Mouse (Mus musculus) macrophage (primary cell): ENCODE measurements around the gene Smad3. TPM values are rescaled to one million over a fixed set of nuclear protein-coding genes. Genes with fewer than 3 reads are reported as not detected.

ENCODE experiments used
- H3K27ac ChIP-seq: fragments of 350-480 bp; formaldehyde crosslinking; 2 replicates; pipeline ENCODE4 v1.9.0; 2021
- H3K36me3 ChIP-seq: fragments of 350-480 bp; formaldehyde crosslinking; 2 replicates; pipeline ENCODE4 v1.9.0; 2021; ENCODE audit errors: inconsistent target
- H3K4me3 ChIP-seq: fragments of 350-480 bp; formaldehyde crosslinking; 2 replicates; pipeline ENCODE4 v1.9.0; 2021; ENCODE audit errors: inconsistent target
- H3K79me2 ChIP-seq: fragments of 350-480 bp; formaldehyde crosslinking; 2 replicates; pipeline ENCODE4 v1.9.0; 2021; ENCODE audit errors: inconsistent target
- WGBS: methylation state at CpG from one replicate; pipeline ENCODE4 v1.1.7; 2026; ENCODE audit warnings: inconsistent platforms; ENCODE audit not compliant: missing documents; 5-methylcytosine and 5-hydroxymethylcytosine counted together
- polyA plus RNA-seq: library from polyadenylated mRNA; stranded (reverse); fragments of 250-400 nt; gene quantifications from 3 replicates; pipeline ENCODE4 v1.2.4, GENCODE M21; 2018; ENCODE audit warnings: inconsistent platforms

Smad3 gene
- polyA plus RNA-seq, 1 experiment from 2014 or later, result 14.5 TPM

GRCm38 (mm10) chr9:63726088-63727010 is 31.4 kb downstream of the Smad3 start:
- H3K4me3 ChIP-seq, result no peak overlapping the region
- WGBS, result 37% methylated on average over 13 of the region's 13 CpGs
- H3K79me2 ChIP-seq, result no peaks in the 10 kb centered on the region; the same call in 1 of the 2 replicates
- no peaks in the 10 kb centered on the region for H3K36me3 ChIP-seq
- H3K27ac ChIP-seq, result peak overlapping the region; percentile 41

GRCm38 (mm10) chr9:63724750-63725149 is 33.0 kb downstream of the Smad3 start:
- Histone ChIP-seq H3K4me3 (no peak overlapping the region), H3K79me2 (no peaks in the 10 kb centered on the region; the same call in 1 of the 2 replicates), H3K27ac (no peak overlapping the region), H3K36me3 (no peaks in the 10 kb centered on the region)
- WGBS, result 98% methylated on average over 5 of the region's 5 CpGs

DNA sequence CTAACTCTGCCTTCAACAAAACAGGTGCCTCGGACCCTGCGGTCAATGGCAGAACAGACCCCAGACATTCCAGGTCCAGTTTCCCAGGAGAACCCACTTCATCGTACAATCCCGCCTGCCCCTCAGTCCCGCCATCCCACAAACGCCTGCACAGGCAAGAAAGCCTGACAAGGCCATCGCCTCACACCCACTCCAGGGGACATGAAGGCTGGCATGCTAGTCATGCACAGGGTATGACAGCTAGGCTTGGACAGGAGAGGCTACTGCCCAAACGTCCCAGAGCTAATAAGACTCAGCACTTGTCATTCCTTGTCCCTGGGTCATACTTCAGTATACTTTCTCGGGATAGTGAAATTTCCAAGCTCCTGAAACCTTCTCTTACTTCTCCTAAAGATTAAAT is 34.9 kb downstream of the Smad3 start:
- no peak overlapping the region for H3K4me3 ChIP-seq
- H3K79me2 ChIP-seq, result no peaks in the 10 kb centered on the region; the same call in 1 of the 2 replicates
- no peak overlapping the region for H3K27ac ChIP-seq
- no peaks in the 10 kb centered on the region for H3K36me3 ChIP-seq
- 96% methylated on average over 9 of the region's 9 CpGs for WGBS

- no peaks in the 10 kb centered on the region; the same call in 1 of the 2 replicates for H3K79me2 ChIP-seq
- H3K36me3 ChIP-seq, result no peaks in the 10 kb centered on the region
- H3K27ac ChIP-seq, result no peak overlapping the region
- WGBS, result 93% methylated on average over 7 of the region's 7 CpGs
- no peak overlapping the region for H3K4me3 ChIP-seq
Measured at GRCm38 (mm10) chr9:63722350-63722749, 35.4 kb downstream of the Smad3 start.

GRCm38 (mm10) chr9:63721573-63722275 is 36.1 kb downstream of the Smad3 start:
- no peak overlapping the region for H3K4me3 ChIP-seq
- no peaks in the 10 kb centered on the region for H3K36me3 ChIP-seq
- no peaks in the 10 kb centered on the region; the same call in 1 of the 2 replicates for H3K79me2 ChIP-seq
- 51% methylated on average over 9 of the region's 9 CpGs for WGBS
- no peak overlapping the region for H3K27ac ChIP-seq

GRCm38 (mm10) chr9:63720715-63721114 is 37.1 kb downstream of the Smad3 start:
- Histone ChIP-seq H3K27ac (no peak overlapping the region), H3K79me2 (no peaks in the 10 kb centered on the region; the same call in 1 of the 2 replicates), H3K4me3 (no peak overlapping the region), H3K36me3 (no peaks in the 10 kb centered on the region)
- 52% methylated on average over 6 of the region's 6 CpGs for WGBS

- Histone ChIP-seq H3K79me2 (no peaks in the 10 kb centered on the region; the same call in 1 of the 2 replicates), H3K36me3 (no peaks in the 10 kb centered on the region), H3K4me3 (no peak overlapping the region), H3K27ac (no peak overlapping the region)
- 72% methylated on average over 16 of the region's 16 CpGs for WGBS
Measured at GRCm38 (mm10) chr9:63719770-63720440, 37.9 kb downstream of the Smad3 start.

DNA sequence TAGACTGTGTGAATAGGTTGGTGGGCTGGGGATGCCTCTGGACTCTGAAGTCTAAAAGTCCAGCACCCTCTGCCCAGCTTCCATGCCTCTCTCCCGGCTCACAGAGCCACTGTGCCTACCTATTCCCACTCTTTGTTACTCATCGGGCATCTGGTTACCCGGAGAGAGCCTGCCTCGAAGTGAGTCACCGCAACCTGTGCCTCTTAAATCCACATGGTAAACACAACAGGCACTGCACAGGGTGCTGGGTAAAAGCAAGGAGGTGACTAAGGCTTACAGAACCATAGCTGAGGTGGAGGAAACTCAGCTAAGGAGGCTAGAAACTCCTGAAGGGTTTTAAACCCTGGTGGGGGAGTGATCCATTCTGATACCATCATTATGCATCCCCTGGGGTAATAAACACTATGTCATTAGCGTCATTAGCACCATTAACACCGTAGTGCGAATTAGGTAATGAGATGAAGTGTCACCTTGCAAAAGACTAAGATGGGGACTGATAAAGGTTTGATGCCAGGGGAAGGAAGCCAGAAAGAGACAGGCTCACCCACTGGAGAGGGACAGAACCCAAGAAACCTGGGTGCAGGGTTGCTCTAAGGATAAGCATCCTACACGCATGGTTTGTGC is 38.9 kb downstream of the Smad3 start:
- Histone ChIP-seq H3K27ac (no peak overlapping the region), H3K36me3 (no peaks in the 10 kb centered on the region), H3K79me2 (no peaks in the 10 kb centered on the region; the same call in 1 of the 2 replicates), H3K4me3 (no peak overlapping the region)
- WGBS, result 95% methylated on average over 9 of the region's 9 CpGs

DNA sequence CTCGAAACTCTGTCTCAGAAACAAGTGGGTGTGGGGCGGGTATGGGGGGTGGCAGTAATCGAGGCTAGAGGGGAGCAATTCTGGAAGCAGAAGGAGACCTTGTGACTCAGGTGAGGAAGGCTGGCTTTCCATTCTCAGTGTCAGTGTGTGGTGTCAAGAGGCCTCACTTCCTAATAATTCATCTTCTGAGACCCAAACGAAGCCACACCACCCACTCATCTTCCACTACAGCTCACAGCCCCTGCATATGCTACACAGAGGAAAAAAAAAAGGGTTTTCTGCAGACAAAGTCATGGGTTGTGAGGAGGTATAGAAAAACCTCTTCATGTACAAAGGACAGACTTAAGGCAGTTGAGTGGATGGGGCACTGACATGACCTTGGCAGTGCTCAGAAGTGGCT is 39.6 kb downstream of the Smad3 start:
- WGBS, result 77% methylated on average over 4 of the region's 4 CpGs
- Histone ChIP-seq H3K79me2 (no peaks in the 10 kb centered on the region; the same call in 1 of the 2 replicates), H3K4me3 (no peak overlapping the region), H3K27ac (no peak overlapping the region), H3K36me3 (no peaks in the 10 kb centered on the region)

DNA sequence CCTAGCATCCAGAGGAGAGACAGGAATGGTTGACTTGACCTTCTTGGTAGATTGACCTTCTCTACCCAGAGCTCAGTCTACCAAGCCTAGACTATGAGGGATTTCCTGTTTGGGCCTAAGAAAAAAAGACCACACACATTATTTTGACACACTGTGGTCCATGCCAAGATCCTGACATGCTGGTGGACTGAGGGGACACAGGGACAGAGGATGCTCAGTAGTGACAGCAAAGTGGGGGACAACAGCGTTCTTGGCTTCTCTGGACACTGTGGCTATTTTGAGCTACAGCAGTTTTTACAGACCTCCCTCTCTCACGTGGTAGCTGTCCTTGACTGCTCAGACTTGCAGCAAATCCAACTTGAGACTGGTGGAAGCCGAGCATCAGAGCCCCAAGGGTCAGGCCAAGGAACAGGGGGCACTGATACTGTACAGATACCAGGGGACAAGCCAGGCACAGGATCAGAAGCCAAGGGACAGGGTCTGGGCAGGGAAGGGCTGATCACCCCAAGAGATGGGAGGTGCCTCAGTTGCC is 40.3 kb downstream of the Smad3 start:
- Histone ChIP-seq H3K36me3 (no peaks in the 10 kb centered on the region), H3K79me2 (no peaks in the 10 kb centered on the region; the same call in 1 of the 2 replicates), H3K4me3 (no peak overlapping the region), H3K27ac (no peak overlapping the region)
- WGBS, result 87% methylated on average over 3 of the region's 3 CpGs

DNA sequence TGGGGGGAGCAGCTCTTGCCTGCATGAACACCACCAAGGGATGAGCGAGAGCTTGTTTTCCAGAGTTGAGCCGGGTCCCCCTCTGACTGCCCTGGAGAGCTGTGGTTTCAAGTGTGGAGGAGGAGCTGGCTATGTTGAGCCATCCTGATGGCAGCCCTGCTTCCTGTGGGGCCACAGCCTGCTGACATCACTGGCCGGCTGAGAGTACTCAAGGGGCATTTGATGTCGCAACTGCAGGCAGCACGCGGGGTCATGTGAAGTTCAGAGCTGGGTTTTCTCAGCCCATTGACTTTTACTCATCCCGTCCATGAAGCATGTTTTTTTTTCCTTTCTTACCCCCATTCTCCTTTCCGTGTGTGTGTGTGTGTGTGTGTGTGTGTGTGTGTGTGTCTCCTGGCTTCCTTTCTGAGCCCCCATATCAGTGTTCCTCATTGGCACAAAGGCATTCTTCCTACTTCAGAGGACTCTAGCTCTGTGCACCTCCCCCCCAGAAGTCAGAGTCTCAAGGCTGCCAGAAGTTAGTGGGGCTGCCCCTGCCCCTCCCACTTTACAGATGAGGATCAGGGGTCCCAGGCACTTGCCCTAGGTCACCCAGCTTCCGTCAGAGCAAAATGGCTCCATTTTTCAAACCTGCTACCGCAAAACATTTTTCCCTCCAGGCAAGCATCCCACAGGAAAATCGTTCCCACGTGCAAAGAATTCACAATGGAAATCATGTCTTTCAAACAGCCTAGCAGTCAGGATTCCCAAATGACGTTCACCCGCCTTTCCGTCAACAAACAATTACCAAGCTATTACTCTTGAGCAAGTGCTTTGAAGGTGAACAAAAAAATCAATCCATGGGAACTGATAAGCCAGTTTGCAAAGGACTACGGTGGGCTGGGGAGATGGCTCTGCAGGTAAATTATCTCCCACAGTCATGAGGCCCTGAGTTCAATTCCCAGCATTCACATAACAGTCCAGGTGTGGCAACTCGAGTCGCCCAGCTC is 41.4 kb downstream of the Smad3 start:
- 50% methylated on average over 17 of the region's 18 CpGs for WGBS
- Histone ChIP-seq H3K27ac (peak overlapping the region; percentile 55), H3K79me2 (no peaks in the 10 kb centered on the region; the same call in 1 of the 2 replicates), H3K36me3 (no peaks in the 10 kb centered on the region), H3K4me3 (no peak overlapping the region)

- Histone ChIP-seq H3K79me2 (no peaks in the 10 kb centered on the region; the same call in 1 of the 2 replicates), H3K4me3 (no peak overlapping the region), H3K27ac (no peak overlapping the region), H3K36me3 (no peaks in the 10 kb centered on the region)
- 80% methylated on average over 5 of the region's 6 CpGs for WGBS
Measured at GRCm38 (mm10) chr9:63714572-63714971, 43.2 kb downstream of the Smad3 start.

GRCm38 (mm10) chr9:63712838-63713237 is 45.0 kb downstream of the Smad3 start:
- H3K36me3 ChIP-seq, result no peaks in the 10 kb centered on the region
- no peaks in the 10 kb centered on the region; the same call in 1 of the 2 replicates for H3K79me2 ChIP-seq
- no peak overlapping the region for H3K27ac ChIP-seq
- no peak overlapping the region for H3K4me3 ChIP-seq
- 93% methylated on average over 6 of the region's 6 CpGs for WGBS
